Mouse (Mus musculus) granulocyte monocyte progenitor cell, adult 5-6 weeks (primary cell): ENCODE data around the gene Il34. TPM values are rescaled to one million over a fixed set of nuclear protein-coding genes. Genes with fewer than 3 reads are reported as not detected.
"Not testable (repeated sequence)": the region's sequence is repeated elsewhere in the genome, so short reads cannot be mapped to it uniquely, and the experiment has no call there.

ENCODE experiments used
- ATAC-seq: replicated peaks from 2 replicates; pipeline ENCODE4 v1.8.0; 2016; ENCODE audit warnings: mild to moderate bottlenecking, moderate TSS enrichment, inconsistent platforms; ENCODE audit not compliant: poor library complexity, severe bottlenecking
- total RNA-seq, 2 experiments: library from RNA; stranded (forward) in 1 of 2; stranded (reverse) in 1 of 2; fragments of 200-712, 200-1000 nt in 1 of 2; fragments of >200 nt in 1 of 2; fragmentation: Nextera tagmentation in 1 of 2; gene quantifications; 2 replicates each; pipeline ENCODE4 v1.2.3; 2014 to 2017

Gene Il34
- total RNA-seq, 2 experiments from 2014 or later, result not detected

DNA sequence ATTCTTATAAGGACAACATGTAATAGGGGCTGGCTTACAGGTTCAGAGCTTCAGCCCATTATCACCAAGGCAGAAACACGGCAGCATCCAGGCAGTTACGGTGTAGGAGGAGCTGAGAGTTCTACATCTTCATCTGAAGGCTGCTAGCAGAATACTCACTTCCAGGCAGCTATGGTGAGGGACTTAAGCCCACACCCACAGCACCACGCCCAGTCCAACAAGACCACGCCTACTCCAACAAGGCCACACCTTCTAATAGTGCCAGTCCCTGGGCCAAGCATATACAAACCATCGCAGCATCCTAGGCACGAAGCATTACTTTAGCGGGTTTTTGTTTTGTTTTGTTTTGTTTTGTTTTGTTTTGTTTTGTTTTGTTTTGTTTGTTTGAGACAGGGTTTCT is 19.2 kb downstream of the Il34 start:
- ATAC-seq, result not testable (repeated sequence)

DNA sequence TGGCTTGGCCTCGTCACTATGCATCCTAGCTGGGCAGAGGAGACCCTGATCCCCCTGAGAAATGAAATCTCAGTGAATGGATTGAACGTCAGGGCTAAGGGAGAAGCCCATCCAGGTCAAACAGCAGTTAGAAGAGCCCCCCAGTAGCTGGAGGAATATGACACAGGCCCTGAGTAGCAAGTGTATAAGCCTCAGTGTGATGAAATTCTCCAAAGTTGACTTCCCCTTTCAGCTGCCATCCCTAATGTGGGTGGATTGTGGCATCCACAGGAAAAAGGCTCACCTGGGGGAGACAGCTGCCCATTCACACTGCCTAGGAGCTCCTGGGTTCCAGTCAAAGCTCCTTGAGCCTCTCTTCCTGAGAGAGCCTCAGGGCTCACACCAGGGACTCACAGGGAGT is 20.4 kb downstream of the Il34 start:
- ATAC-seq, result peak; percentile 81

DNA sequence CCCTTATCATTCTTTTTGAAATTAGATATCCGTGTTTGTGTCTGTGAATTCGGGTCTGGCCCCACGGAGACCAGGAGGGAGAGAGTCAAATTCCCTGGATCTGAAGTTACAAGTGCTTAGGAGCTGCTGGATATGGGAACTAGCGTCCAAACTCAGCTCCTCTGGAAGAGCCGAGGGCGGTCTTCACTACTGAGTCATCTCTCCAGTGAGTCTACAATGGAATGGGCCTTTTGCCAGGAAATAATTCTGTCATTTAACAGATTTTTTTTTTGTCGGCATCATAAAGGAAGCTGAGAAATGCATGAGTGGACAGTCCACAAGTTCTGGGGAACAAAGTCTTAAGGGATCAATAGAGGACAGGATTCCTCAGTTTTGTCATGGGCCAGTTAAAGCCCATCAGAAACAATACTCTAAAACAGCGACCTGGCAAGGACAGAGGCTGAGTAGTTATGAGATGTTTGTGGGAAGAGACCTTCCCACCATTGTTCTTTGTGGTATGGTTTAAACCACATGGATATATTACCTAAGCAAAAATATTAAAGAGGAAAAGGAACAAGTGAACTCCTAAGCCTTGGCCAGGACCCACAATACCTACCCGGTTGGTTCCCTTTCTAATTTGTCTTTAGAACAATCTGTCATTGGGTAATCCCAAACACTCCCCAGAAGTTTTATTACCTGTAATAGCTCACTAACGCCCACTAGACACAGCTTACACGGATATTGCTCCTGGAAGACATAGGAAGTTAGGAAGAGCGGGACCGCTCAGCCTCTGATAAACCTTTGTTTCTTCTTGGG is 25.6 kb downstream of the Il34 start:
- ATAC-seq, result no peak

DNA sequence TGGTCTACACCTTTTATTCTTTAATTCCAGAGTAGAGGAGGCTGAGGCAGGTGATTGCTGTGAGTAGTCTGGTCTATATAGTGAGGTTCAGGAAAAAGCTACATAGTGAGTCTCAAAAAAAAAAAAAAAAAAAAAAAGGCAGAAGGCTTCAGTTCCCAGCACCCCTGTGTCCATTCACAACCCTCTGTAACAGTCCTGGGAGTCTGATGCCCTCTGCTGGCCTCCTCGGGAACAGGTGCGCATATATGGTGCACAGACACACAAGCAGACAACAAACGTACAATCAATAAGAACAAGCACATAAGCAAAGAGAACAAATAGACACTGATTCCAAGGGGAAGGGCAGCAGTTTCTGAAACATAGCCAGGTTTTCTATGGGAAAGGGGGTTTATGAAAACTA is 29.4 kb downstream of the Il34 start:
- ATAC-seq, result no peak

DNA sequence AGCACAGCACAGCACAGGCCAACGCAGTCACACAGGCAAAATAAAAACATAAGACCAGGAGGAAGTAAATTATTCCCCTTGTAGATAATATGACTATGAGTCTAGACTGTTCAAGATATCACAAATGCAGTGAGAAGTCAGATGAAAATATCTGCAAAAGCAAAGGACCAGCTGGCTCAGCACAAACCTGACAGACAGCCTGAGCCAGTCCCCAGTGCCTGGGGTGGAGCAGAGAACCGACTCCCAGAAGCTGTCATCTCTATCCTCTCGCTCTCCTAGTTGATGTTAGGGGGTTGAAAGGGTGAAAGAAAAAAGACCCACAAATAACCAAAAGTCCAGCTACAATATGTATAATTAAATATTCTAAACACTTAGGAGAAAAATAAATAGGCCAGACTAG is 30.0 kb downstream of the Il34 start:
- no peak for ATAC-seq

DNA sequence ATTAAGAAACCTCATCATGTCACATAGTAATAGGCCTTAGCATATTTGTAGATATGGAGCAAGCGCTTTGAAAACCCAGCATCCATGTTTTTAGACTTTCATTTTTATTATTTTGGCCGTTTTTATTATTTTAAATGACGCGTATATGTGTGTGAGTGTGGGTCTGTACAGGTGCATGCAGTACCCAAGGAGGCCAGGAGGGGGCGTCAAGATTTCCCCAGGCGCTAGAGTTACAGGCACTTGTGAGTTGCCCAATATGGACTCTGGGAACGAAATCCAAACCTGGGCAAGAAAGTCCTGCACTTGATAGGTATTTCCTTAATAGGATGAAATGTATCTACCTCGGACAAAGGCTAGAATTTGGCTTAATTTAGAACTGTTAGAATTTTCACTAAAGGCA is 30.4 kb downstream of the Il34 start:
- ATAC-seq, result no peak

DNA sequence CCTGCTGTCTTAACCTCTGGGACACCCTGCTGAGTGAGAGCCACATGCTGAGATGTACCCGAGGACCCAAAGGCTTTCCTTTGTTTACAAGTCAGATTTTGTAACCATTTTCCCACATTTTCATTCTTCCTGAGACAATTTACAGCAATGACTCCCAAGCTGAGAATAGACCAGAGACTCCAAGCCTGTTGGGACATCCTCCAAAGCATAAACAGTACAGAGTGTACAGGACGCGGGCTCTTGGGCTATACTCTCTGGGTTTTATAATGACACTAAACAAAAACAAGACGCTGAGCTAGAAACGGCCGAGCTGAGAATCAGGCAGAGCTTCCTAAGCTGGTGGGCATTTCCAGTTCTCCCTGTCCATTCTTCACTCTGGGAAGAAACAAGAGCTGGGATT is 31.0 kb downstream of the Il34 start:
- no peak for ATAC-seq

DNA sequence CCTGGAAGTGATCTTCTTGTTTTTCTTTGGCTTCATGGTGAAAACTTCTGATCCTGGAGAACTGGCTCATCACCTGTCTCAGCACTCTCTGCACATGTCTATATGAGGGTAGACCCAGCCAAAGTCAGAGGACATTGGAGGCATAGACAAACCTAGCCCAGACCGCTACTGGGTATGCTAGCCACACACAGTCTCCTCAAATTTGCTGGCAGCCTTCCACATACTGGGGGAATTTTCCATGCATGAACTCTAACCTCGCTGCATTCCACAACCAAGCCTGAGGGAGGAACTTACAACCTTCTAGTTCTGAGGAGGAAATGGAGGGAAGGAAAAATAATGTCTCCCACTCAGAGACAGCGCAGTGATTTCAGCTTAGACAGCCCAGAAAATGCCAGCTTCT is 31.7 kb downstream of the Il34 start:
- no peak for ATAC-seq

DNA sequence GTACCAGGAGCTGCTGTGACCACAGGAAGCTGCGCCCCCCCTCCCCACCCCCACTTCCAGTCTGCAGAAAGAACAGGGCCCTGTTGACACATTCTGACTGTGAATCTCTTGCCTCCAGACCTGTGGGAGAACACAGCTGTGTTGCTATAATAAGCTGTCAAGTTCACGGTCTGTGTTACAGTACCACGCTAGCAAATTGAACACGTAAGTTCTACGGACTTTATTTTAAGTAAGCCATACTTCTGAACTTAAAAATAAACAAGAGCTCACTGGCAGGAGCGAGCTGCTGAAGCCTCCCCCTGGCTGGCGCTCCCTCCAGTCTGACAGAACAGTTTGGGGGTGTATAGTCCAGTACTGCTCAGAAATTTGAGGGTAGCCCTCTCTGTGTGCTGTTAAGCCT is 33.3 kb downstream of the Il34 start:
- no peak for ATAC-seq

DNA sequence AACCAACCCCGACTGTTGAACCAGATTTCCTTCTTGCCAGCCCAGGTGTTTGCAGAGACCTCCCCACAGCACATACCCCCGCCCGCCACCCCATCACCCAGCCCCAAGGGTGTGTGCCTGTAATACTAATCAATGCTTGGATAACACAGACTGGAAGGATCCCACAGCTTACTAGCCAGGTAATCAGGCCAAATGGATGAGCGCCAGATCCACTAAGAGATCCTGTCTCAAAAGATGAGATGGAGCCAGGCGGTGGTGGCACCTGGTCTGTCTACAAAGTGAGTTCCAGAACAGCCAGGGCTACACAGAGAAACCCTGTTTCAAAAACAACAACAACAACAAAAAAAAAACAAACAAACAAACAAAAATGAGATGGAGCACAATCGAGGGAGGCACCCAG is 38.5 kb downstream of the Il34 start:
- ATAC-seq, result no peak

DNA sequence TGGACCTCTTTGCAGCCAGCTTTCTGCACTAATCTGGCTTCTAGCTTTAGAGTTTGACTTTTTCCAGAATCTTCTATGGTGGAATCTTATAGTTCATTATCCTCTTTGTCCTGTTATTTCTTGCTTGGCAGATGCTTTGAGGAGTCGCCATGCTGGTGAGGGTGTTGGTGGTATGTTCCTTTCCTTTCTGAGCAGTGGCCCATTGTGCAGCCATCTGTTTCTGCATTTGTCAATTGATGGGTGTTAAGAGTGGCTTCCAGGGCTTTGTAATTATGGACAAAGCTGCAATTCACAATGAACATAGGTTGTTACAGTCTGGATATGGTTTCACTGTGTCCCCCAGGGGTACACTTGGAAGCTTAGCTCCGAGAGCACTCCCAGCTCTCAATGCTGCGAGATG is 41.1 kb downstream of the Il34 start:
- no peak for ATAC-seq

DNA sequence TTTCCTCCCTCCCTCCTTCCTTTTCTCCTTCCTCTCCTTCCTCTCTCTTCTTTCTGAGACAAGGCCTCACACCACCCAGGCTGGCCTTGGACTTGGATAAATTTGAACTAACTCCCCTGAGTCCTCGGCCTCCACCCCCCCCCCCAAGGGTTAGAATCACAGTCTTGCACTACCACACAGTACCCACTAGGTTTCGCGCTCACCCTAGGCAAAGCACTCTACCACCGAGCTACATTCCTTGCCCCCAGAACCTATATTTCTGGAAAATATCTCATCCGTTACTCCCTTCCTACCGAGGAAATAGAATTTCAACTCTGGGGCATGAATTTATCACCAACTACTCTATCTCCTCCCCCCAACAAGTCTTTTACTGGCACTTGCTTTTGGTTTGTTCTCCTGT is 43.7 kb downstream of the Il34 start:
- no peak for ATAC-seq

DNA sequence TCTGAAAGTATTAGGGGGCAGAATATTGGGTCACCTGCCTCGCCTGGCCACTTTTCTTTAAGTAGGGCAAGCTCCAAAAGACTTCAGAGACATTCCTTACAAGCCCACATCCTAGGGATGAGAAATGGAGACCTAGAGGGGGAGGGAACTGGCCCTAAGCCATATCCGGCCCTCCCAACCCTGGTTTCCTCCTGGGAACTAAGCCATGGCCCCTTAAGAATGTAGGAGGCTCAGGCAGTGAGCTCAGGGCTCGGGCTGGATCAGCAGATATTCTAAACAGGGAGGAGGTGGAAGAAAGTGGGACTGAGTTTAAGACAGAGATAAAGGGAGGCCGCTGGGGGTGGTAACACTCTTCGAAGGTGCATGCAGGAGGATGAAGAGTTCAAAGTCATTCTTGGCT is 44.5 kb downstream of the Il34 start:
- no peak for ATAC-seq

DNA sequence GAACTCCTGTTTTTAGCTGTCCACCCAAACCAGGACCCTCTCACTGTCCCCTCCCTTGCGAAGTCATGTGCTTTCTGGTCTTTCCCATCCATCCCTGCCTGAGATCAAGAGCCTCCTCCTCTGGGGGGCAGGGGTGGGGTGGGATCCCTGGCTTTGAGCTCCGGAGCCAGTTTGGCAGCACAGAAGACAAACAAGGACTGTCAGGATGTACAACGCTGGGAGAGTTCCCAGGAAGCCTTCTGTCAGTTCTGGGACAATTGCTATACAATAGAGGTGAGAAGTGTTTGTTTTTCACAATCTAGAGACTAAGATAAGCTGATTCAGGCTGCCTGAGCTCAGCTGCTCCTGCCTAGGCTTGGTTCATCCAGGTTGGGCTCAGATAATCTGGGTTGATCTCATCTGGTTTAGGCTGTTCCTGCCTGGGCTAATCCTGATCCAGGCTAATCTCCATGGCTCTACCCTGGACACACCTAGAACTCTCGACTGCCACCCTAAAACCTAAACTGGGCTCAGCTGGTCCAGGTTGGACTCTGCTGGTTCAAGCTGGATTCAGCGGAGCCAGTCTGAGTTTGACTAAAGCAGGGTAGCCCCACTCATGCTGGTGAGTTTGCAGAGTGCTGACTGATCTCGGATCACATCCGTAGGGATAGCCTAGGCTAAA is 45.3 kb downstream of the Il34 start:
- ATAC-seq, result no peak

DNA sequence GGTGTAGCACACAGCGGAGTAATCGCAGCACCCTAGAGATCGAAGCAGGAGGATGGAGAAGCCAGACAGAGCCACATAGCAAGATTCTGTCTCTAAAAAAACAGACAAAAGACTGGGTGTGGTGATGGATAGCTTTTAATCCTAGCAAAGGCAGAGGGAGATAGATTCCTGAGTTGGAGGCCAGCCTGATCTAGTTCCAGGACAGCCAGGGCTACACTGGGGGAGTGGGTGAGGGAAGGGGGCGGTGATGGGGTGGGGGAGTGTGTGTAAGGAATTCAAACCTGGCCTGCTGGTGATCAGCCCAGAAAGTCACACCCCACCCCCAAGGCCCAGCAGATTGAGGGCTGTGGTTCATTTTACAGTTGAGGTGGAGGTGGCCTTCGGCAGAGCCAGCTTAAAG is 49.5 kb downstream of the Il34 start:
- ATAC-seq, result no peak

DNA sequence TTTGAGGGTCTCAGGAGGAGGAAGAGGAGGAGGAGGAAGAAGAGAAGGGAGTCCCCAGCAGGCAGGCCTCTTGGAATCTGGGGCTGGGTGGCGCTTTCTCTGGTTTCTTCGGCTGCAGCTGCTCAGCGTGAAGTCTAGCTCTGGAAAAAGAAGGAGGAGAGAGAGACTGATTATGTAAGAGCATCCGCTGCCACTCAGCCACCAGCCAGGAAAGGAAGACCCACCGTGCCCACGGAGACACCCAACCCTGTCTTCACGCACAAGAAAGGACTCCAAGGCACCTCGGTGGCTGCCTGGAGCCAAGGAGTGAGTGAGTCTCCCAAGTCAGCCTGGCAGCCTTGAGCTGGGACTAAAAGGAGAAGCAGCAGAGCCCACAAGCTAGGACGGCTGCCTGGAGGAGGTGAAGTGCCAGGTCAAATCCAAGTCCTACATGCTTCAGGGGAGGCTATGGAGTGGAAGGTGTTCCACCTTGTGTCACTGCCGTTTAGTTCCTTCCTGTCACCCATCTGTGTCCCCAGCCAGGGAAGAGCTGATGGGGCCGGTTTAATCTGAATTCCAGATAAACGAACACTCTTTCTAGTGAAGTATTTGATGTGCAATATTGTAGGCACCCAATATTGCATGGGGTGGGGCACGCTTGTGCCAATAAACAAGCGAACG is 50.1 kb downstream of the Il34 start:
- ATAC-seq, result 0 out of 2 replicates have a peak, but pooled peaks have one; percentile 12

DNA sequence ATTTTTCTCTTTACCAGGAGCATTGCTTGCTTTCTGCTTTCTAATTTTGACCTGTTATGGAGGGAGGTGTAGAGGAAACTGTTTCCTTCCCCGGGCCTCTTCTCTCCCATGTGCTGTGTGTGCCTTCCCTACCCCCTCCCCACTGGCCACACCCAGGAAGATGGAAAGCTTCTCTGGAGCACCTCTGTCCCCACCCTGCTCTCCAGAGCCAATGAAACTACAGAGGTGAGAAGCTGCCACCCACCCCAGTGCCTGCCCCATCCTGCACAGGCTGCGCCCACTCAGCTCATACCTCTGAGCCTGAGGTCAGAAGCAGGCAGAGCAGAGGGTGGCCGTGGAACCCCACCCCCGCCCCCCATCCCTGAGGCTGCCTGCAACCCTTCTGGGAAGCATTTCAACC is 51.0 kb downstream of the Il34 start:
- ATAC-seq, result no peak

DNA sequence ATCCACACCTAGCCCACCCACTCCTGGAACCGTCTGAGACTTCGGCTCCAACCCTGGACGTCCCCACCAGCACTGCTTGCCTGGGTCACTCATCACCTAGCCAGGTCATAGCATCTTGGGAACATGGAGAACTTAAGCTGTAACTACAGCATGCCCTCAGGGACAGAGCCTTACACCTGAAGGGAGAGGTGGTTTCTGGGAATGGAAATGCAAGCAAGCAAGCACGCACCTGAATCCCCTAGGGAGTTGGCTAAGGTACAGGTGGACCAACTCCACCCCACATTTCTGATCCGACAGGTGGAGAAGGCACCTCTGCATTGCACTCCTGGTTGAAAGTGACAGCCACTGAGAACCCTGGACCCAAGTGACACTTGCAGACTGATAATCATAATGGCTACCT is 54.2 kb downstream of the Il34 start:
- ATAC-seq, result no peak

DNA sequence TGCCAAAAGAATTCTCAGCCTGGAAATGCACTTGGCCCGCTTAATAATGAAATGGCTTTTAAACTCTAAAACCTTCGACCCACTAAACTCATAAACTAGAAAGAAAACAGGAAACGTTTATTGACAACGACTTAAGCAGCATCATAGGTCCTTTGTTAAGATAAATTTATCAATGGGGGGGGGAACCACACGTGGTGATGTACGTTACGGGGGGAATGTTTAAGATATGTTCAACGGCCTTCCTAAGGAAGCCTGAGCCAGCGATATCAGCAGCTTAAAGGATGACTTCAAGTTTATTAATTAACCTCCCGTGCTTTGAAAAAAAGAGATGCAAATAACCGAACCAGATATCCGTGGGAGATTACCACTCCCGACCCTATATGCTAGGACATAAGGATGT is 55.5 kb downstream of the Il34 start:
- no peak for ATAC-seq

DNA sequence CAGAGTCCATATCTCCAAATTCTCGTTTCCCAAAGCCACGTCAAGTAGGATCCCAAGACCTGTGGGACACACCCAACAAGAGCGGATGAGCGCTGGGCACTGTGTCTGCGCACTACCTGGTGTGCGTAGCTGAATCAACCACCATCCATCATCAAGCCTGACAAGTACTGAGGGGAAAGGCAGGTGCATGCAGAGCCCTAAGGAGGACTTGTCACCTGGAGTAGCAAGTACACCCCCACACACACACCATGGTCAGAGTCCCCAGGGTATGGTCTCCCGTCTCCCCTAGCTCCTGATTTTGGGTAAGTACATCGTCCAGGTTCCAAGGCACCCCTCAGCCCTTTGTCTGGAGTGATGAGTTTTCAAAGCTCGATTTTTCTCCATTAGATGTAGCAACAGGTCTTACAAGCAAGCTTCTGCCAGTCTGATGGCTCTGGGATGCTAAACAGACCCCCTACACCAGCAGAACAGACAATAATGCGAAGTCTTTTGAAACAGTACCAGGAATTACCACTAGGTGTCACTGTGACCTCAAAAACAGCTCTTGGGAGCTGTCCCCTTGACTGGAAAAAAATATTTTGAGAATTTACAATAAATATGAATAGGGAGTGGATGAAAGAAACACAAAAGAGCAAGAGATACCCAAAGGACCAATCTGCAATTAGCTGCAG is 56.1 kb downstream of the Il34 start:
- ATAC-seq, result peak; percentile 52; the same call in 1 of the 2 replicates

DNA sequence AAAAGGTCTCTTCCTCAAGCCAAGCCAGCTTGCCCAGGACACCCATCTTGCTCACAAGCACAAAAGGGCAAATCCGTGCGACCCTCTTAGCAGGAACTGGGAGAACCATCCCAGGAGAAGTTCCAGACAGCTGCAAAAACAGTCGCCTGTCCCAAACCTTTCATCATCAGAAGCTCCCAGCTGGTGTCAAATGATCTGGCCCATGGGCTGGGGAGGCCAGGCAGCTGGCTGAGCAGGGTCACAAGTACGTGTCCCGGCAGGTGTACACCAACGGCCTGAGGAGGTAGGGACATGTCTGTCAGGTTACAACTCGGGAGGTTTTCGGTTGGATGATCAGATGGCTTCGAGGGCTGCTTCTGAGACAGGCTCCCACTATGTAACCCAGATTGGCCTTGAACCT is 59.1 kb downstream of the Il34 start:
- ATAC-seq, result no peak
